Mouse (Mus musculus) cerebellum, adult 2 months (tissue): ENCODE data around the gene Vil1.

Source experiments
- CTCF ChIP-seq: fragments of 200-500 bp; IDR thresholded peaks from 2 replicates; pipeline ENCODE4 v1.5.1; 2011; ENCODE audit warnings: low read depth, mild to moderate bottlenecking, control low read depth, low read length, moderate library complexity, borderline replicate concordance; ENCODE audit not compliant: insufficient read depth
- POLR2A ChIP-seq: fragments of 200-500 bp; IDR thresholded peaks from 2 replicates; pipeline ENCODE4 v1.6.1; 2011; ENCODE audit warnings: low read length, control low read depth, borderline replicate concordance; ENCODE audit not compliant: insufficient read depth

DNA sequence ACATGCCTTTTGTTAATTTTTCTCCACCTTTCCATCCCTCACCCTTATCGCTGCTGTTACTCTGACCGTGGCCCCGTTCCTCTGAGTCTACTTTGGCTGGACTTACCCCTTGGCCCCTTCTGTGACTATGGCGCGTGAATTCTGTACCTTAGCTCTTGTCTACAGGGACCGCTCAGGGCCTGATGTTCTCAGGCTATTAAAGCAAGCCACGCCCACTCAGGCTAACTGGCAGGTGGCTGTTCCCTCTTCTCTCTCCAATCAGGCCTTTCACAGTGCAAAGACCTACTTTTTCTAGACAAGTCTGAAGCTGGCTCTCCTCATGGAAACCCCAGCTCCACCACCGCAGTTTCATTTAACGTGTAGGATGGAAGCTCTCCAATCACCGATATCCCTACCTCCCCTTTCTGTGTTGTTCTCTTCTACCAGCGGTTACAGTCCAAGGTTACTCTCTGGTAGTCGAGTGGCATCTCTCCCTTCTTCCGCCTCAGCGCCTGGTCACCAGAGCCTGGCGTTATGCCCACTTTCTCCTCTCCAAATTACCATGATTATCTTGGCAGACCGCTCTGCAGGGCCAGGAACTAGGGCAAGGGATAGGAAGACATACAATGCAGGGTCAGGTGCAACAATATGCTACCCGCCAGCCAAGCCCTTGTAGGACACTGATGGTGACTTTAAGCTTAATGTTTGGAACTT, 9.7 kb downstream of the Vil1 start:
- TF ChIP-seq CTCF, result no peak
- no peak for TF ChIP-seq POLR2A
